Mouse (Mus musculus) stomach, postnatal 0 days (tissue): Measurements from ENCODE around the gene B3gat2.

Experiments used
- CTCF ChIP-seq: IDR thresholded peaks from 2 replicates; pipeline ENCODE4 v1.5.1; 2016; ENCODE audit warnings: antibody characterized with exemption, low read depth, mild to moderate bottlenecking, moderate library complexity
- EP300 ChIP-seq: optimal IDR thresholded peaks from 2 replicates; pipeline ENCODE3; 2016; ENCODE audit warnings: antibody characterized with exemption

DNA sequence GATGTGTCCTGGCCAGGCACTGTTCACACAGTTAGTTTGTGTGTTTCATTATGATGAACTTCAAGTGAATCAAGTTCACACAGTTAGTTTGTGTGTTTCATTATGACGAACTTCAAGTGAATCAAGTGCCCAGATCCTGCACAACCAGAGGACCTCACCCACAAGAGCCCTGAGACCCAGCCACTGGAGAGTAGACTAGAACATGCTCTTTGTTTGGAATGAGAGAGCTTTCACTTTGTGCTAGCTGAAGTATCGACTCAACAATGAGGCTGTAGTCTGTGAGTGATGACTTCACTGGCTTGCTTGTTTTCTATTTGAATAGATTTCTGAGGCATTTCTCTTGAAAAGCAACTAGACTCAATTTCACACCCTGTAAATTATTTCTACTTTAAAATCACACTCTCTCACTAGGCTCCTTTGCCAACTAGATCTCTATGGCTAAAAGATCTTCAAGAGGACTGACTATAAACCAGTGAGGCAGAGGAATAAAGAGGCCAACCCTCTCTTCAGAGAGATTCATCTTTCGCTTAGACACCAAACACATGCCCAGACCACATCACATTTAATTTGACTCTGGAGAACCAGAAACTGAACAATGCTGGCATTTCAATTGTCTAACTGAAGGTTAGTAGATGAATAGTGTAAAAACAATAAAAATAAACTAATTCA is 10.6 kb upstream of the B3gat2 start:
- no peak for TF ChIP-seq CTCF
- no peak for TF ChIP-seq EP300
